Mouse (Mus musculus): ENCODE measurements at regions not wholly inside any gene's neighbourhood (a gene's known extent, or its start where the extent isn't known, plus 50 kb on each side); places are given as distances from the start of the nearest gene placed in this dataset.

- no peak for TF ChIP-seq NELFE (IDR thresholded peaks at IDR 0.05; ENCODE audit: low read depth, low read length)
- TF ChIP-seq TBP (IDR thresholded peaks at IDR 0.05; ENCODE audit: low read depth, low read length) = no peak
- no peak for TF ChIP-seq KAT2A (conservative IDR thresholded peaks at IDR 0.05; ENCODE audit: low read depth, low read length)
- TF ChIP-seq MYB (IDR thresholded peaks at IDR 0.05; ENCODE audit: low read depth, low read length) = no peak
- TF ChIP-seq USF1 (IDR thresholded peaks at IDR 0.05; ENCODE audit: low read depth, low read length) = no peak
- TF ChIP-seq POLR2AphosphoS5 (IDR thresholded peaks at IDR 0.05; ENCODE audit: borderline replicate concordance, low read depth, low read length) = no peak
- TF ChIP-seq SMC3 (IDR thresholded peaks at IDR 0.05; ENCODE audit: low read depth, low read length) = no peak
- TF ChIP-seq RCOR1 (IDR thresholded peaks at IDR 0.05; ENCODE audit: low read depth, low read length) = no peak
- TF ChIP-seq UBTF (IDR thresholded peaks at IDR 0.05; ENCODE audit: borderline replicate concordance, insufficient read depth, low read depth, low read length) = no peak
- no peak for TF ChIP-seq JUND (IDR thresholded peaks at IDR 0.05; ENCODE audit: low read depth, low read length)
- TF ChIP-seq TCF12 (IDR thresholded peaks at IDR 0.05; ENCODE audit: low read depth, low read length) = no peak
- no peak for TF ChIP-seq CHD2 (IDR thresholded peaks at IDR 0.05; ENCODE audit: low read length)
- TF ChIP-seq MEF2A (IDR thresholded peaks at IDR 0.05; ENCODE audit: extremely low read depth, insufficient replicate concordance, low read depth, low read length, poor library complexity, severe bottlenecking) = no peak
- TF ChIP-seq MYC (IDR thresholded peaks at IDR 0.05; ENCODE audit: low read depth, low read length) = no peak
- DNase-seq (ENCODE audit: low read depth, low spot score) = no peak
- Histone ChIP-seq H3K9me3 (replicated peaks; ENCODE audit: insufficient read depth, low read length) (no peaks in the 10 kb centered on the region), H3K27me3 (ENCODE audit: control insufficient read depth in 1 of 2, insufficient read depth in 2 of 2, low read length in 2 of 2) (no peaks in the 10 kb centered on the region), H3K36me3 (ENCODE audit: control insufficient read depth in 1 of 2, insufficient read depth in 2 of 2, low read length in 2 of 2) (no peaks in the 10 kb centered on the region), H3K9ac (ENCODE audit: control insufficient read depth, low read depth, low read length, poor library complexity, severe bottlenecking) (no peak overlapping the region), H3K4me3 (ENCODE audit: control insufficient read depth in 1 of 2, insufficient read depth in 1 of 2, low read depth in 2 of 2, low read length in 2 of 2) (no peak overlapping the region), H3K79me2 (ENCODE audit: control insufficient read depth, insufficient read depth, low read length, poor library complexity) (no peaks in the 10 kb centered on the region), H3K4me1 (ENCODE audit: control insufficient read depth in 1 of 2, insufficient read depth in 2 of 2, low read length in 2 of 2) (no peaks in the 10 kb centered on the region), H3K27ac (ENCODE audit: control insufficient read depth, low read depth, low read length) (no peak overlapping the region)
These were observed 181.7 kb upstream of the Sptlc3 start for GRCm38 (mm10) chr2:139312053-139312452.

- Histone ChIP-seq H3K9me3 (replicated peaks; ENCODE audit: insufficient read depth, low read length) (no peaks in the 10 kb centered on the region), H3K79me2 (ENCODE audit: control insufficient read depth, insufficient read depth, low read length, poor library complexity) (no peaks in the 10 kb centered on the region), H3K4me1 (ENCODE audit: control insufficient read depth in 1 of 2, insufficient read depth in 2 of 2, low read length in 2 of 2) (no peaks in the 10 kb centered on the region), H3K27me3 (ENCODE audit: control insufficient read depth in 1 of 2, insufficient read depth in 2 of 2, low read length in 2 of 2) (no peaks in the 10 kb centered on the region), H3K4me3 (ENCODE audit: control insufficient read depth in 1 of 2, insufficient read depth in 1 of 2, low read depth in 2 of 2, low read length in 2 of 2) (no peak overlapping the region), H3K9ac (ENCODE audit: control insufficient read depth, low read depth, low read length, poor library complexity, severe bottlenecking) (no peak overlapping the region), H3K36me3 (ENCODE audit: control insufficient read depth in 1 of 2, insufficient read depth in 2 of 2, low read length in 2 of 2) (no peaks in the 10 kb centered on the region), H3K27ac (ENCODE audit: control insufficient read depth, low read depth, low read length) (no peak overlapping the region)
- no peak for DNase-seq (ENCODE audit: low read depth, low spot score)
- no peak for TF ChIP-seq GABPA (IDR thresholded peaks at IDR 0.05; ENCODE audit: low read depth, low read length)
- TF ChIP-seq TBP (IDR thresholded peaks at IDR 0.05; ENCODE audit: low read depth, low read length) = no peak
- no peak for TF ChIP-seq MAFK (IDR thresholded peaks at IDR 0.05; ENCODE audit: borderline replicate concordance, low read depth, low read length)
- TF ChIP-seq CHD1 (IDR thresholded peaks at IDR 0.05; ENCODE audit: low read depth, low read length) = no peak
- TF ChIP-seq POLR2AphosphoS2 (IDR thresholded peaks at IDR 0.05; ENCODE audit: low read length) = no peak
- TF ChIP-seq USF1 (IDR thresholded peaks at IDR 0.05; ENCODE audit: low read depth, low read length) = no peak
- no peak for TF ChIP-seq UBTF (IDR thresholded peaks at IDR 0.05; ENCODE audit: borderline replicate concordance, insufficient read depth, low read depth, low read length)
- TF ChIP-seq SIN3A (IDR thresholded peaks at IDR 0.05; ENCODE audit: low read length) = no peak
- no peak for TF ChIP-seq ZMIZ1 (IDR thresholded peaks at IDR 0.05; ENCODE audit: low read depth, low read length)
- TF ChIP-seq MXI1 (IDR thresholded peaks at IDR 0.05; ENCODE audit: low read depth, low read length) = no peak
- TF ChIP-seq ETS1 (IDR thresholded peaks at IDR 0.05; ENCODE audit: low read depth, low read length) = no peak
- no peak for TF ChIP-seq RCOR1 (IDR thresholded peaks at IDR 0.05; ENCODE audit: low read depth, low read length)
These were observed 171.2 kb upstream of the Sptlc3 start for GRCm38 (mm10) chr2:139322509-139322908.
